Mouse (Mus musculus) C2C12 (cell line): ENCODE data around the gene Cluap1.

Experiments used
- CEBPB ChIP-seq: IDR thresholded peaks from one replicate; pipeline ENCODE4 v1.6.1; 2011; ENCODE audit warnings: low read depth, mild to moderate bottlenecking, control low read depth, moderate library complexity
- CTCF ChIP-seq: IDR thresholded peaks from one replicate; pipeline ENCODE4 v1.5.1; 2011; ENCODE audit not compliant: control insufficient read depth, insufficient read depth, insufficient read length
- MAX ChIP-seq: IDR thresholded peaks from one replicate; pipeline ENCODE4 v1.6.1; 2011; ENCODE audit warnings: mild to moderate bottlenecking, control low read depth
- MYOD1 ChIP-seq: IDR thresholded peaks from one replicate; pipeline ENCODE4 v1.6.1; 2011; ENCODE audit warnings: low read depth; ENCODE audit not compliant: control insufficient read depth, insufficient read length
- MYOG ChIP-seq: IDR thresholded peaks from one replicate; pipeline ENCODE4 v1.6.1; 2011; ENCODE audit not compliant: control insufficient read depth, insufficient read length; ENCODE audit errors: extremely low read depth
- USF1 ChIP-seq: IDR thresholded peaks from one replicate; pipeline ENCODE4 v1.6.1; 2011; ENCODE audit warnings: low read depth, mild to moderate bottlenecking, control low read depth, moderate library complexity

GRCm38 (mm10) chr16:3982173-3982572 is 73.6 kb downstream of the Cluap1 start:
- TF ChIP-seq CTCF (no peak), USF1 (no peak), MYOD1 (no peak), CEBPB (no peak), MYOG (no peak), MAX (no peak)
